Mouse (Mus musculus): ENCODE measurements around the gene Dexi. TPM values are rescaled to one million over a fixed set of nuclear protein-coding genes. Genes with fewer than 3 reads are reported as not detected.

Dexi gene
- polyA plus RNA-seq, 1 experiment: not detected

DNA sequence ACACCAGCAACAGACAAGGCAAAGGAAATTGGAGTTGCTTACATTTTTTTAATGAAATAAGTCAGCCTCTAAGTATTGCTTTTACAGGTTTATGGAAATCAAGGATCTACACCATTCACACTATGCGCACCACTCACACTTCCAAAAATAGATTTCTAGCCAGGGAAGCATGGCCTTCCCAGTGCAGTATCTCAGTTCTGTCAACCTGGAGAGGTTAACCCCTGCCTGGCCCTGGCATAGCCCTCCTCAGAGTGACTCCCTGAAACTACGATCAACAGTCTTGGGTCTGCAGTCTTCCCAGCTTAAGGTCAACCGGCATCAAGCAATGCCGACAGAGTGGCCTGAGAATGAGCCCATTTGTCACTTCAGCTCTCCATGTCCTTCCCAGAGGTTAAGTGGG lies 12.7 kb downstream of the Dexi start:
- TF ChIP-seq POLR2A (IDR thresholded peaks at IDR 0.05; ENCODE audit: insufficient read depth, low read depth, low read length) (no peak), CTCF (IDR thresholded peaks at IDR 0.05; ENCODE audit: insufficient read depth, low read depth, low read length) (no peak)
- Histone ChIP-seq H3K27ac (ENCODE audit: insufficient read depth, low read depth, low read length) (no peak overlapping the region), H3K4me3 (ENCODE audit: insufficient read depth, low read depth, low read length) (no peak overlapping the region), H3K4me1 (ENCODE audit: control insufficient read depth, insufficient read depth, low read length) (peaks cover 30% of the 10 kb centered on the region)
- WGBS: 92% methylated on average over 4 of the region's 4 CpGs

DNA sequence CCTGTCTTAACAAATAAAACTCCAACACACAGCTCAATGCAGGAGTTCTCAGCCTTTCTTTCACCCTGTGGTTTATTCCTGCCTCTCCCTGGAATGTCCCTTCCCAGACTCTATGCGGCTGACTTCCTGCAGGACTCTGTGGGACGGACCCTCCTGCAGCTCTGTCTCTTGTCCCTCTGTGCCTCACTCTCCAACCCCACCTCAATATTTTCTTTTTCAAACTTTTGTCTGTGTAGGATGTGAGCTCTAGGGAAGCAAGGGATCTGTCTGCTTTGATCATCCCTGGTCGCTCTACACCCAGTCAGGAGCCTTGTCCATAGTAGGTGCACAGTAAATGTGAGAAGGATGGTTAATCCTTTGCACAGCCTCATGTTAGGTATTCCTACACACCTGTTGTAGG lies 14.5 kb downstream of the Dexi start:
- Histone ChIP-seq H3K4me1 (ENCODE audit: control insufficient read depth, insufficient read depth, low read length) (peaks cover 19% of the 10 kb centered on the region), H3K4me3 (ENCODE audit: insufficient read depth, low read depth, low read length) (no peak overlapping the region), H3K27ac (ENCODE audit: insufficient read depth, low read depth, low read length) (no peak overlapping the region)
- WGBS: 84% methylated on average over 3 of the region's 3 CpGs
- TF ChIP-seq CTCF (IDR thresholded peaks at IDR 0.05; ENCODE audit: insufficient read depth, low read depth, low read length): no peak
- no peak for TF ChIP-seq POLR2A (IDR thresholded peaks at IDR 0.05; ENCODE audit: insufficient read depth, low read depth, low read length)

DNA sequence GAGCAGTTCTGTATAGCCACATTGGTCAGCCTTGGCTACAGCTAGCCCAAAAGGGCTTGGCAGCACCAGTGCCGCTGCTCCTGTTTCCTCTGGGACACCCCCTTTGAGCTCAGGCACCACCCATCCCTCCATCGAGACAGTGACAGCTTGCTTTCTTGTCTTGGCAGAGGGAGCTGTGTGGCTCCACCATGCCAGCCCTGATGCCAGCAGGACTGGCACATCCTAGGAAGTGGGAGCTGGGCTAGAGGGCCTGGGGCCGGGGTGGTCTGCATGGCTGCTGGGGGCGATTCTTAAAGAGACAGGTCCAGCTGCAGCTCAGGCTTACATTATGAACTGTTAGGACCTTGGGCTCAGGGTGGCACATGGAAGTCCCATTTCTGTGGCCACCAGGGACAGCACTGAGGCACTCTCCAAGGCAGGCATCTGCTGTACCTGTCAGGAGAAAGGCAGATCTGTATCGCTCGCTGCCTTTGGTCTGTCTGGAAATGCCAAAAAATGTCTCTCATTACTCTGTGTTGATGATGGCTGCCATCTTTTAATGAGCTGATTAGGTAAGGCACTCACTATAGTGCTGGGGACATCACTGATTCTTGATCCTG lies 15.7 kb downstream of the Dexi start:
- Histone ChIP-seq H3K27ac (ENCODE audit: insufficient read depth, low read depth, low read length) (no peak overlapping the region), H3K4me3 (ENCODE audit: insufficient read depth, low read depth, low read length) (no peak overlapping the region), H3K4me1 (ENCODE audit: control insufficient read depth, insufficient read depth, low read length) (peaks cover 10% of the 10 kb centered on the region)
- 61% methylated on average over 6 of the region's 6 CpGs for WGBS
- TF ChIP-seq POLR2A (IDR thresholded peaks at IDR 0.05; ENCODE audit: insufficient read depth, low read depth, low read length) (no peak), CTCF (IDR thresholded peaks at IDR 0.05; ENCODE audit: insufficient read depth, low read depth, low read length) (no peak)

DNA sequence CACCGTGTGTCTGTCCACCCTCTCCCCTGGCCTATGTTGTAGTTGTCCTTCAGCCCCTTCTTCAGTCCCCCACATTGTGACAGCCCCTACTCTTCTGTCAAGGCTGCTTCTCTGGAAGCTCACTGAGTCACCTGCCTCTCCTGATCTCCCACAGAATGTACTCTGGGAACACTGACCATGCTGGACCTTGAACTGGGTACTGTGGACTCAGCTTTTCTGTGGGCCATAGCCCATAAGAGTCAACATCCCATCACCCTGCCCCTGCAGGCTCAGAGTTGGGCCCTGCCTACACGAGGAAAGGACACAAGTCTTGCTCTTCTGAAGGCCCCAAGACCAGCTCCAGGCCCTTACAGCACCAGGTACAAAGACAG lies 17.3 kb downstream of the Dexi start:
- Histone ChIP-seq H3K4me1 (ENCODE audit: control insufficient read depth, insufficient read depth, low read length) (peaks cover 4% of the 10 kb centered on the region; the same call in 1 of the 2 replicates), H3K4me3 (ENCODE audit: insufficient read depth, low read depth, low read length) (no peak overlapping the region), H3K27ac (ENCODE audit: insufficient read depth, low read depth, low read length) (no peak overlapping the region)
- TF ChIP-seq POLR2A (IDR thresholded peaks at IDR 0.05; ENCODE audit: insufficient read depth, low read depth, low read length) (no peak), CTCF (IDR thresholded peaks at IDR 0.05; ENCODE audit: insufficient read depth, low read depth, low read length) (no peak)
- 71% methylated on average over 2 of the region's 2 CpGs for WGBS

DNA sequence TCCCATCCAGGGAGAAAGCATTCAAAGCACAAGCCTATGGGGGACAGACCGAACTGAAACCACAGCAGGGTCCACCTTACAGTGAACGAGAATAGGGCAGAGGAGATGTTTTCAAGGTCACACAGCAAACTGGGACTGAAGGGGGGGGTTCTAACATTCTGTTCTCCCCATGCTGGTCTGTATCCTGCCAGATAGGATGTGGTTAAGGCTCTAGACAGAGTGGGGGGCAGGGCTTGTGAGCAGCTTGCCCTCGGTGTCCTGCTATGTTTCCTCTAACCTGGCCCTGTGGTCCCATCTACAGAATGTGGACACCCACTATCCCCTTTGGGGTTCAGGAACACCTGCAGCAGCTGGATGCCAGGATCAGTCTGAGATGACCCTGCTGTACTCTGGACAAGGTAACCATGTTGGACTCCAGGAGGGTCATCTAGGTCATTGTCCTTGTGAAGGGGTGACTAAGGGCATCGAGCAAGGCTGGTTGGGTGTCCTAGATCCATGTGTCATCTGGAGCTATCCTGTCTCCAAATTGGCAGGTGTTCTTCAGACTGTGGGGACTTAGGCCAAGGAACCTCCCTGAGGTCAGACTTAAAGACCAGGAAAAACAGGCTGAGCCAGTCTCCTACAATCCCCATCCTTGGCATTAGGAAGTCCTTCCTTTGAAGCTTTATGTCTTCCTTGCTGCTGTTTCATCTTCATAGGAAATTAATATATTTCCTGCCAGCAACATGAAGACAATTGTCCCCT lies 17.8 kb downstream of the Dexi start:
- H3K4me3 ChIP-seq (ENCODE audit: insufficient read depth, low read depth, low read length): no peak overlapping the region
- H3K4me1 ChIP-seq (ENCODE audit: control insufficient read depth, insufficient read depth, low read length): no peaks in the 10 kb centered on the region
- H3K27ac ChIP-seq (ENCODE audit: insufficient read depth, low read depth, low read length): no peak overlapping the region
- 86% methylated on average over 4 of the region's 4 CpGs for WGBS
- no peak for TF ChIP-seq CTCF (IDR thresholded peaks at IDR 0.05; ENCODE audit: insufficient read depth, low read depth, low read length)

DNA sequence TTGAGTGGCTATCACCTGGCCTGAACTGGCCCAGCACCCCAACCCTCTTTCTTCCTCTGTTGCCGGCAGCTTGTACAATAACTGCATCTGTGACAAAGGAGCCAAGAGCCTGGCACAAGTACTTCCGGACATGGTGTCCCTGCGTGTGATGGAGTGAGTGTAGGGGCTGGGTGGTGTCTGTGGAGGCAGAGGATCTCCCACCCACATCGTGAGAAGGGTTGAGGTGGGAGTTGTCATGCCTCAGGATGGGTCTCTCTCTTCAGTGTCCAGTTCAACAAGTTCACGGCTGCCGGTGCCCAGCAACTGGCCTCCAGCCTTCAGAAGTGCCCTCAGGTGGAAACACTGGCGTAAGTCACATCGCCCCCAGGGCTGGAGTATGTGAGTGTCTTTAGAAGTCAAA lies 19.2 kb downstream of the Dexi start:
- WGBS: 88% methylated on average over 8 of the region's 8 CpGs
- TF ChIP-seq CTCF (IDR thresholded peaks at IDR 0.05; ENCODE audit: insufficient read depth, low read depth, low read length) (no peak), POLR2A (IDR thresholded peaks at IDR 0.05; ENCODE audit: insufficient read depth, low read depth, low read length) (no peak)
- Histone ChIP-seq H3K27ac (ENCODE audit: insufficient read depth, low read depth, low read length) (no peak overlapping the region), H3K4me3 (ENCODE audit: insufficient read depth, low read depth, low read length) (no peak overlapping the region), H3K4me1 (ENCODE audit: control insufficient read depth, insufficient read depth, low read length) (no peaks in the 10 kb centered on the region)

DNA sequence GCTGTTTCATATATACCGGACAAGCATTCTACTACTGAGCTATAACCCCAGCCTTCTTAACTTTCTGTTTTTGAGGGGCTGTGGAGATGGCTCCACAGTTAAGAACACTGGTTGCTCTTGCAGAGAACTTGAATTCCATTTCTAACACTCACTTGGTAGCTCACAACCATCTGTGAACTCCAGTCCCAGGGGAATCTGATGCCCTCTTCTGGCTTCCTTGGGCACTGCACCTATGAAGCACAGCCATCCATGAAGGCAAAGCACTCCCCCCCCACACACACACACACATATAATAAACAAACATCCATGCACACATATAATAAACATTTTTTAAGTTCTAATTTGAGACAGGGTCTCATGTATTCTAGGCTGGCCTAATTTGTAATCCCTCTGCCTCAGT lies 20.0 kb downstream of the Dexi start:
- Histone ChIP-seq H3K4me3 (ENCODE audit: insufficient read depth, low read depth, low read length) (no peak overlapping the region), H3K27ac (ENCODE audit: insufficient read depth, low read depth, low read length) (no peak overlapping the region), H3K4me1 (ENCODE audit: control insufficient read depth, insufficient read depth, low read length) (no peaks in the 10 kb centered on the region)
- no peak for TF ChIP-seq CTCF (IDR thresholded peaks at IDR 0.05; ENCODE audit: insufficient read depth, low read depth, low read length)
- no peak for TF ChIP-seq POLR2A (IDR thresholded peaks at IDR 0.05; ENCODE audit: insufficient read depth, low read depth, low read length)
- 79% methylated on average over 1 of the region's 1 CpGs for WGBS

DNA sequence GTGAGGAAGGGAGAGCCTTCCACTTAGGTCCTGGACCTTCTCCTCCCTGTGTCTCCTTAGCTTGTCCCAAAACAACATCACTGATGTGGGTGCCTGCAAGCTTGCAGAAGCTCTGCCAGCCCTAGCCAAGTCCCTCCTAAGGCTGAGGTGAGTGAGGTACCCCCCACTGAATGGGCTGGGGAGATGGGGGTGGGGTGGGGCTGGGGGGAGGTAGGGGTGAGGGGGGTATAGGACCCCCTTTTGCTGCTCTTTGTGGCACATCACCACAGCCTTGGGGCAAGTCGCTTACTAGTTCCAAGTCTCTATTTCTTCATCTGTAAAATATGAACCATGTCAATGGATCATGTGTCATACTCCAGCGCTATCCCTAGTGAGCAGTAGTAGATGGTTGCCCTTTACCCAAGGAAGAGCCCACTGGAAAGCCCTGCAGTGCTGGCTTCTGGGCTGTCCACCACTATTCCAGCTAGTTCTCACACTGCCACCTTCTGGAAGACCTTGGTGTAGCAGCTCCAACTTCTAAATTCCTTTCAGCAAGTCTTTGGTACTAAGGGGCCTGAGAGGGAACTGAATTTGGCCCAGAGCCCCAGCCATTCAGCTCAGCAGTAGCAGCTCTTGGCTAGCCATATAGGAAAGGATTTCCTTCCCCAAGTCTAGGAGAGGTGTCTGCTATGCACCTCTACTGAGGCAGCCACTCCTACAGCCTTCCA lies 21.8 kb downstream of the Dexi start:
- Histone ChIP-seq H3K27ac (ENCODE audit: insufficient read depth, low read depth, low read length) (no peak overlapping the region), H3K4me1 (ENCODE audit: control insufficient read depth, insufficient read depth, low read length) (peaks cover 3% of the 10 kb centered on the region; the same call in 1 of the 2 replicates), H3K4me3 (ENCODE audit: insufficient read depth, low read depth, low read length) (no peak overlapping the region)
- WGBS: 35% methylated on average over 2 of the region's 2 CpGs
- TF ChIP-seq CTCF (IDR thresholded peaks at IDR 0.05; ENCODE audit: insufficient read depth, low read depth, low read length) (no peak; the same call in 1 of the 2 replicates), POLR2A (IDR thresholded peaks at IDR 0.05; ENCODE audit: insufficient read depth, low read depth, low read length) (no peak)

DNA sequence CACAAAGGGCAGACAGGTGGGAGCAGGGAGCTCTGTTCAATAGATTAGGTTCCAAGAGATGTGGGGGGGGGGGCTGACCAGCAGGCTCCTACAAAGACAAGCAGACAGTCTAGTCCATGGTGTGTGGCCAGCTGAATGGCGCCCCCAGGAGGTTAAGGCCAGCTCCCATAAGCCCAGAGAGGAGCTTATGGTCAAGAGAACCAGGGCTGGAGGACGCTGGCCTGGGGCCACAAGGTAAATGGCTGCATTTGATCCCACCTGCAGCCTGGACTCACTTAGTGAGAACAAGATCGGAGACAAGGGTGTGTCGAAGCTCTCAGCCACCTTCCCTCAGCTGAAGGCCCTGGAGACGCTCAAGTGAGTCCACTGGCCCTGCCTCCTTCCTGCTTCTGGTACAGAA lies 24.8 kb downstream of the Dexi start:
- TF ChIP-seq CTCF (IDR thresholded peaks at IDR 0.05; ENCODE audit: insufficient read depth, low read depth, low read length) (no peak), POLR2A (IDR thresholded peaks at IDR 0.05; ENCODE audit: insufficient read depth, low read depth, low read length) (no peak)
- peaks cover 4% of the 10 kb centered on the region; the same call in 1 of the 2 replicates for H3K4me1 ChIP-seq (ENCODE audit: control insufficient read depth, insufficient read depth, low read length)
- 70% methylated on average over 5 of the region's 5 CpGs for WGBS
- H3K27ac ChIP-seq (ENCODE audit: insufficient read depth, low read depth, low read length): no peak overlapping the region
- no peak overlapping the region for H3K4me3 ChIP-seq (ENCODE audit: insufficient read depth, low read depth, low read length)

Data from olfactory bulb, adult 2 months (tissue).